Mouse (Mus musculus) heart, embryonic 16.5 days (tissue): ENCODE data around the gene Mrpl38. TPM values are rescaled to one million over a fixed set of nuclear protein-coding genes. Genes with fewer than 3 reads are reported as not detected.
"Not testable (repeated sequence)": the region's sequence is repeated elsewhere in the genome, so short reads cannot be mapped to it uniquely, and the experiment has no call there.

Source experiments
- ATAC-seq: fragments of 200-750 bp; cut with Nextera tagmentation; replicated peaks from 2 replicates; pipeline ENCODE4 v1.8.0; 2017; ENCODE audit warnings: moderate number of reproducible peaks; ENCODE audit not compliant: insufficient read depth, low FRiP score; ENCODE audit errors: extremely low read depth
- H3K27ac ChIP-seq: fragments of 300-500 bp; sonication (generic); 2 replicates; pipeline ENCODE4 v1.5.1; 2014; ENCODE audit warnings: mild to moderate bottlenecking, low read length, control low read depth, moderate library complexity
- H3K27me3 ChIP-seq: fragments of 300-500 bp; sonication (generic); 2 replicates; pipeline ENCODE4 v1.6.1; 2014; ENCODE audit warnings: low read length, mixed read lengths; ENCODE audit not compliant: control insufficient read depth, insufficient read depth
- H3K36me3 ChIP-seq: fragments of 300-500 bp; sonication (generic); 2 replicates; pipeline ENCODE4 v1.6.1; 2014; ENCODE audit not compliant: control insufficient read depth, insufficient read depth
- H3K4me1 ChIP-seq: fragments of 300-500 bp; sonication (generic); 2 replicates; pipeline ENCODE4 v1.6.1; 2014; ENCODE audit warnings: low read length, mixed read lengths; ENCODE audit not compliant: control insufficient read depth, insufficient read depth
- H3K4me2 ChIP-seq: fragments of 300-500 bp; sonication (generic); 2 replicates; pipeline ENCODE4 v1.6.1; 2014; ENCODE audit warnings: low read depth, mild to moderate bottlenecking, control low read depth, low read length
- H3K4me3 ChIP-seq: fragments of 300-500 bp; sonication (generic); 2 replicates; pipeline ENCODE4 v1.5.1; 2014; ENCODE audit warnings: mild to moderate bottlenecking, control low read depth, low read length
- H3K9ac ChIP-seq: fragments of 300-500 bp; sonication (generic); 2 replicates; pipeline ENCODE4 v1.6.1; 2014; ENCODE audit warnings: low read length, control low read depth
- H3K9me3 ChIP-seq: fragments of 300-500 bp; sonication (generic); replicated peaks from 2 replicates; pipeline ENCODE4 v1.6.1; 2016; ENCODE audit warnings: low read length; ENCODE audit not compliant: control insufficient read depth
- WGBS: fragments of 180-500 bp; shearing (Covaris S2); extraction: QIAGEN DNeasy Blood & Tissue Kit; methylation state at CpG from one replicate; pipeline ENCODE4 v1.1.7; 2014; 5-methylcytosine and 5-hydroxymethylcytosine counted together
- polyA plus RNA-seq: library from polyadenylated mRNA; unstranded; fragments of >200 nt; fragmentation: Nextera tagmentation; extraction: Ambion mirVana; gene quantifications from 2 replicates; pipeline ENCODE4 v1.2.1, GENCODE M21; 2015

Mrpl38 gene
- polyA plus RNA-seq, 1 experiment from 2014 or later, result 102 TPM

DNA sequence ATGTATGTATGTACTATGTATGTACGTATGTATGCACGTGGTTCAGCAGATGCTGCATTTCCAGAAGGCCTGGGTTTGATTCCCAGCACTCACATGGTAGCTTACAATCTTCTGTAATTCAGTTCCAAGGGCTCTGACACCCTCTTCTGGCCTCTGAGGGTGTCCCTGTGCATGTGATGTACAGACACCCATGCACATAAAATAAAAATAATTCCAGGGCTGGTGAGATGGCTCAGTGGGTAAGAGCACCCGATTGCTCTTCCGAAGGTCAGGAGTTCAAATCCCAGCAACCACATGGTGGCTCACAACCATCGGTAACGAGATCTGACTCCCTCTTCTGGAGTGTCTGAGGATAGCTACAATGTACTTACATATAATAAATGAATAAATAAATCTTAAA lies 45.7 kb downstream of the Mrpl38 start:
- H3K9ac ChIP-seq, H3K4me3 ChIP-seq, H3K9me3 ChIP-seq, H3K27ac ChIP-seq, H3K4me2 ChIP-seq, H3K27me3 ChIP-seq, ATAC-seq, H3K36me3 ChIP-seq: not testable (repeated sequence)
- 90% methylated on average over 6 of the region's 6 CpGs for WGBS
- peaks cover 15% of the 10 kb centered on the region for H3K4me1 ChIP-seq

DNA sequence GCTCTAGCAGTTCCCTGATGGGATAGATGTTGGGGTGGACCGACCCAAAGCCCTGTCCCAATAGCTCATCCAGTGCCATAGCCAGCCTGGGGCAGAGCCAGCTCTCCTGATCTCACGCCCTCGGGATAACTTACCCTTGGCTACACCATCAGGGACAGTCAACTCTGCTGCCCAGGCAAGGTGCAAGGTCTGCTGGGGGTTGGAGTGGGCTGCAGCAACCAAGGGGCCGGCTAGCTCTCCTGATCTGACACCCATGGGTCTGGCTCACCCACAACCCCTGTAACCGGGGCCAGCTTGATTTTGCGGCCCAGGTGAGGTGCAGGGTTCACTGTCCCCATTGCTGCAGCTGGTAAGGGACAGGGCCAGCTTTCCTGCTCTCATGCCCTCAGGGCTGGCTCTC lies 47.1 kb downstream of the Mrpl38 start:
- H3K9ac ChIP-seq, result no peak overlapping the region
- H3K9me3 ChIP-seq, result peaks cover 2% of the 10 kb centered on the region
- H3K27ac ChIP-seq, result no peak overlapping the region
- no peaks in the 10 kb centered on the region for H3K36me3 ChIP-seq
- ATAC-seq, result no peak
- peaks cover 19% of the 10 kb centered on the region for H3K4me1 ChIP-seq
- H3K4me2 ChIP-seq, result no peak overlapping the region
- H3K27me3 ChIP-seq, result no peaks in the 10 kb centered on the region
- 86% methylated on average over 6 of the region's 6 CpGs for WGBS
- no peak overlapping the region for H3K4me3 ChIP-seq

DNA sequence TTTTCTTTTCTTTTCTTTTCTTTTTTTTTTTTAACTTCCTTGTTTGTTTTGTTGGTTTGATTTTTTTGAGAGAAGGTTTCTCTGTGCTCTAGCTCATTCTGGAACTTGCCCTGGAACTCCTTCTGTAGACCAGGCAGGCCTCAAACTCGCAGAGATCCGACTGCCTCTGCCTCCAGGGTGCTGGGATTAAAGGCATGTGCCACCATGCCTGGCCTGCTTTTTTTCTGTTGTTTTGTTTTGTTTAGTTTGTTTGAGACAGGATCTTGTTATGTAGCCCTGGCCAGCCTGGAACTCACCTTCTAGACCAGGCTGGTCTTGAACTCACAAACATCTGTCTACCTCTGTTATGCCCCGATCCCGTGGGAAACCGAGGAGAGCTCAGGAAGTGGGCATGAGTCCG lies 49.1 kb downstream of the Mrpl38 start:
- ATAC-seq, result no peak
- Histone ChIP-seq H3K4me3 (no peak overlapping the region), H3K27me3 (no peaks in the 10 kb centered on the region), H3K4me2 (no peak overlapping the region), H3K36me3 (no peaks in the 10 kb centered on the region), H3K27ac (no peak overlapping the region), H3K9me3 (no peaks in the 10 kb centered on the region), H3K4me1 (peaks cover 27% of the 10 kb centered on the region), H3K9ac (no peak overlapping the region)
- 92% methylated on average over 6 of the region's 6 CpGs for WGBS

DNA sequence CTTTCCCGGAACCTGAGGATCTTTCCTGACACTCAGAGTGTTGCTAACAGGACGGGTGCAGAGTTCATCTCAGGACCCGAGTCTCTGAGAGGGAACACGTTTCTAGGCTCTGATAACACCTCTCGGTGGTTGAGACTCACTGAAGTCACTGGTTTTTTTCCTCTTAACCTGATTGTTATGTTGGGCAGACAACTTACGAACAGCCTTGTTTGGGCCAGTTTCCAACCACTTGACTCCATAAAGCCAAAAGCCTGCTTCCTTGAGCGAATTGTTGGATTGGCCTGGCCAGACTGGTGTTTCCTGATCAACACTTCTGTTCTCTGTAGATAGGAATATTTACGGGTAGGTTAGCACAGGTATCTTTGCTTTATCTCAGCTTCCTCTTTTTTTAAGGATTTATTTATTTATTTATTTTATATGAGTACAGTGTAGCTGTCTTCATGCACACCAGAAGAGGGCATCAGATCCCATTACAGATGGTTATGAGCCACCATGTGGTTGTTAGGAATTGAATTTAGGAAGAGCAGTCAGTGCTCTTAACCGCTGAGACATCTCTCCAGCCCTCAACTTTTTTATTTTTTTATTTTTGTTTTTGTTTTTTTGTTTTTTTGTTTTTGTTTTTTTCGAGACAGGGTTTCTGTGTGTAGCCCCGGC lies 49.8 kb downstream of the Mrpl38 start:
- H3K27me3 ChIP-seq, result no peaks in the 10 kb centered on the region
- no peak overlapping the region for H3K9ac ChIP-seq
- H3K4me3 ChIP-seq, result no peak overlapping the region
- H3K4me2 ChIP-seq, result no peak overlapping the region
- ATAC-seq, result no peak
- no peak overlapping the region for H3K27ac ChIP-seq
- H3K36me3 ChIP-seq, result peaks cover under 1% of the 10 kb centered on the region
- no peaks in the 10 kb centered on the region for H3K9me3 ChIP-seq
- peaks cover 24% of the 10 kb centered on the region for H3K4me1 ChIP-seq
- WGBS, result 61% methylated on average over 11 of the region's 11 CpGs

DNA sequence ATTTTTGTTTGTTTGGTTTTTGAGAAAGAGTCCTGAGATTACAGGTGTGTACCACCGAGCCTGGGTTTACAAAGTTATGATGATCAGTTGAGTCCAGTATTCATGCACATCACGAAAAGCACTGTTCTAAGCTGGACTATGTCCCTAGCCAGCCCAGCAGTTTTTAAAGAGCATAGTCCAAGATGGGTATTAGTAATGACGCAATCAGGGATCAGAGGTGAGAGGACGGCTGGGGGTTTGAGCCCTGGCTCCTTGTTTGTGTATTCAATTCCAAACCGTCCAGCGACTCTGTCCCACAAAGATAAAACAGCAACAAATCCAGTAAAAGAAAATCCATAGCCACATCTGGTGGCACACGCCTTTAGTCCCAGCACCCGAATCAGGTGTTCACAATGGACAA lies 50.5 kb downstream of the Mrpl38 start:
- no peak overlapping the region for H3K27ac ChIP-seq
- H3K4me1 ChIP-seq, result peaks cover 18% of the 10 kb centered on the region
- H3K9ac ChIP-seq, result peak overlapping the region; percentile 78
- H3K27me3 ChIP-seq, result no peaks in the 10 kb centered on the region
- no peaks in the 10 kb centered on the region for H3K9me3 ChIP-seq
- H3K36me3 ChIP-seq, result peaks cover 8% of the 10 kb centered on the region
- no peak for ATAC-seq
- 78% methylated on average over 8 of the region's 8 CpGs for WGBS
- H3K4me3 ChIP-seq, result no peak overlapping the region
- H3K4me2 ChIP-seq, result peak overlapping the region; percentile 78; the same call in 1 of the 2 replicates

DNA sequence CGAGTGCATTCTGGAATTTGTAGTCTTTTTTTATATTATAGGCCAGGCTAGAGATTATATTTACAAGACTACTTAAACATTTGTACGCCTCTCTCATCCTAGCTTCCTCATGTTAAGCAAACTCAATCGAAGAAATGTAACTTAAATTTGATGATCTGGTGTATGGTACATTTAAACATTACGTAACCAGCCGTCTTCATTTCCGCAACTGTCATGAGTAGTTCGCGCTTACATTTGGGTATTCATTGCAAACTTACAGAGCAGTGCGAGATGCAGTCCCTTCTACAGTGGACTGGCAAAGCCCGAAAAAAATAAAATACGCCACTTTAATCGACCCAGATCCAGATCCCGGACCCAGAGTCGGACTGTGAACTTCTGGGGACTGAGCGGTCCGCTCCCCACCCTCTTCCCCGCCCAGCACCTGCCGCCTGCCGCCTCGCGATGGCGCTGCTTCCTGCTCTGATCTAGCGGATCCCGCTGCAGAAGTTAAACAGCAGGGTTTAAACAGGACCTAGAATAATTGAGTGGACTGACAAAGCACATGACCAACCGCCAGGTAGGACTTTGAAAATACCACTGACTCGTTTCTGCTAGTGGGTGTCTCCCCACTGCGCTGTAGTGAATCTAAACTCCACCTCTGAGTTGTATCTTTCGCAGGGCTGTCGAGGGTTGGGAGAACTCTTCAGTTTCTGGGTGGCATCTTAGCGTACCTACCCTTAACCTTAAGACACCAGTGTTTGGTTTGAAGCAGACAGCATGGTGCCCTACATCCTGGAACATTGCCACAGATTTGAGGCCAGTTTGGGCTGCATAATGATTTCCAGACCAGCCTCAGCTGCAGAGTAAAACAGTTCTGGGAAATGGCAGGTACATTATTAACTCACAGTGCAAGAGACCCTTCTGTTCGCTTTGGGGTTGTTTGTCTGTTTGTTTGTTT lies 51.2 kb downstream of the Mrpl38 start:
- Histone ChIP-seq H3K9me3 (no peaks in the 10 kb centered on the region), H3K27ac (peak overlapping the region; percentile 92), H3K4me1 (peaks cover 18% of the 10 kb centered on the region), H3K4me3 (peak overlapping the region; percentile 69), H3K9ac (peak overlapping the region; percentile 78), H3K4me2 (peak overlapping the region; percentile 78), H3K27me3 (no peaks in the 10 kb centered on the region), H3K36me3 (peaks cover 12% of the 10 kb centered on the region)
- WGBS, result 3% methylated on average over 31 of the region's 31 CpGs
- ATAC-seq, result peak; percentile 79

DNA sequence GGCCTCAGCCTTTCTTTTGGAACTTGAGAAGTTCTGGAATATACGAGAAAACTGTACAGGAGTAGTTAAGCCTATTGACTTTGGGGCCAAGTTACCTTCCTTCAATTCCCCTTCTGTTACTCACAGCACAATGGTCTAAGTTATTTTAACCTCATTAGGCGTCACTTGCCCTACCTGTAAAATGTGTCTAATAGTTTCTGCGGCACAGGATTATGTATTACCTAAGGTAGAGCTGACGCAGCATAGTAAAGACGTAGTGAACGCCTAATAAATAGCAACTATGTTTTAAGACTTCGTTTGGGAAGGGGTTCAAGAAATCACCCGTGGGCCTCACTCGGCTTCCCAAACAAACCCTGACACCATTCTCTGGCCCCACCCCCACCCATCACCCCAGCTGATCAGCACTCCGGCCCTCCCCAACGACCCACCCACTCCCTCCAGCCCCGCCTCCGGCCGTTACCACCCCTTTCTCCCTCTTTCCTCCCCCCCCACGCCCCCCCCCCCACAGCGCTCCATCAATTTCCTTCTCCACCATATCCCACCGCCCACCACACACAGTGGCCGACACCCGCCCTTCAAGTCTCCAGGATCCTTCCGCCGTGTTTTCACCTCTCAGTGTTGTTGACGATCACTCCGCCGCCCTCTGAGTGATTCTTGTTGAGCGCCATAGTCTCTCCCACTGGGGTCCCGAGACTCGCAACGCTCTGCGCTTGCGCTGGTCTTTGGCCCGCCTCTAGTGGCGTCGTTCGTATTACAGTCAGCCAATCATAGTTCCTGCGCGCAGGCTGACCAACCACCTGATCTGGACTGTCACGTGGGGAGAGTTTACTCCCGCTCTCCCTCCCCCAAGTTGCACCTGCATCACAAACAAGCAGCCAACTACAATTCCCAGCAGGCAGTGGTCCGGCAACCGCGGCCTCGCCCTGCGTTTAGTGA lies 52.1 kb downstream of the Mrpl38 start, which contains the start of gene Wbp2:
Gene Wbp2 (minus strand): TSS at position 738 of the 936 bp plus-strand sequence.
- Histone ChIP-seq H3K4me1 (peaks cover 18% of the 10 kb centered on the region), H3K27me3 (no peaks in the 10 kb centered on the region), H3K9me3 (no peaks in the 10 kb centered on the region), H3K36me3 (peaks cover 22% of the 10 kb centered on the region), H3K4me3 (peak within 1 kb of the TSS; percentile 69), H3K27ac (peak within 1 kb of the TSS; percentile 92), H3K9ac (peak within 1 kb of the TSS; percentile 78), H3K4me2 (peak within 1 kb of the TSS; percentile 81)
- WGBS, result 5% methylated on average over 38 of the region's 43 CpGs
- ATAC-seq, result peak; percentile 96

DNA sequence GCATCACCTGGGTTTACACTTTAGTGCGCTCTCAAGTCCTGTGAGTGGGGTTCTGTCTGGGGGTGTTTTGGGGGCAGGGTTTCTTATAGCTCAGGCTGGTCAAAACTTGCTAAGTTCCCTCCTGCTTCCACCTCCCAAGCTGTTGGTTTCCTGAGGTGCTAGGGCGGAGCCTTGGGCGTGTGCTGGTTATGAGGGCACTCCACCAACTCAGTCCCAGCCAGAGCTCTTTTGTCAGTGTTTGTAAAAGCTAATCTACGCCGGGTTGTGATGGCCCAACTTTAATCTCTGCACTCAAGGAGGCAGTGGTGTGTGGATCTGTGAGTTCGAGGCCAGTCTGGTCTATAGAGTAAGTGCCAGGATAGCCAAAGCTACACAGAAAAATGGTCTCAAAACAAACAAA lies 54.5 kb downstream of the Mrpl38 start:
- no peaks in the 10 kb centered on the region for H3K27me3 ChIP-seq
- no peak overlapping the region for H3K4me3 ChIP-seq
- no peak for ATAC-seq
- H3K4me1 ChIP-seq, result peaks cover 18% of the 10 kb centered on the region
- peaks cover 40% of the 10 kb centered on the region for H3K36me3 ChIP-seq
- H3K9me3 ChIP-seq, result no peaks in the 10 kb centered on the region
- H3K27ac ChIP-seq, result no peak overlapping the region
- no peak overlapping the region for H3K9ac ChIP-seq
- 88% methylated on average over 6 of the region's 6 CpGs for WGBS
- no peak overlapping the region for H3K4me2 ChIP-seq
